Mouse (Mus musculus) heart, embryonic 10.5 days (tissue): Measurements from ENCODE around the gene Rai14. TPM values are rescaled to one million over a fixed set of nuclear protein-coding genes. Genes with fewer than 3 reads are reported as not detected.

Experiments used
- DNase-seq: peaks from one replicate; pipeline ENCODE4 v3.0.0-alpha.2; 2017; ENCODE audit warnings: low spot score
- H3K27ac ChIP-seq: fragments of 300-500 bp; sonication (generic); 2 replicates; pipeline ENCODE4 v1.5.1; 2016; ENCODE audit warnings: mild to moderate bottlenecking
- H3K27me3 ChIP-seq: fragments of 300-500 bp; sonication (generic); 2 replicates; pipeline ENCODE4 v1.6.1; 2016; ENCODE audit warnings: mild to moderate bottlenecking; ENCODE audit not compliant: poor library complexity, insufficient read depth, severe bottlenecking
- H3K36me3 ChIP-seq: fragments of 300-500 bp; sonication (generic); 2 replicates; pipeline ENCODE4 v1.6.1; 2016; ENCODE audit warnings: mild to moderate bottlenecking, moderate library complexity
- H3K4me1 ChIP-seq: fragments of 300-500 bp; sonication (generic); 2 replicates; pipeline ENCODE4 v1.6.1; 2016; ENCODE audit warnings: mild to moderate bottlenecking
- H3K4me3 ChIP-seq: fragments of 300-500 bp; sonication (generic); 2 replicates; pipeline ENCODE4 v1.5.1; 2016; ENCODE audit warnings: mild to moderate bottlenecking, moderate library complexity
- H3K9me3 ChIP-seq: fragments of 300-500 bp; sonication (generic); 2 replicates; pipeline ENCODE4 v1.6.1; 2016; ENCODE audit warnings: mild to moderate bottlenecking, moderate library complexity
- WGBS: fragments of 180-500 bp; shearing (Covaris S2); methylation state at CpG from one replicate; pipeline ENCODE4 v1.1.7; 2016; 5-methylcytosine and 5-hydroxymethylcytosine counted together
- polyA plus RNA-seq: library from polyadenylated mRNA; unstranded; fragments of >200 nt; fragmentation: Nextera tagmentation; extraction: Ambion mirVana; gene quantifications from 2 replicates; pipeline ENCODE4 v1.2.1, GENCODE M21; 2016

Gene Rai14
- polyA plus RNA-seq, 1 experiment from 2014 or later: 34.4 TPM

DNA sequence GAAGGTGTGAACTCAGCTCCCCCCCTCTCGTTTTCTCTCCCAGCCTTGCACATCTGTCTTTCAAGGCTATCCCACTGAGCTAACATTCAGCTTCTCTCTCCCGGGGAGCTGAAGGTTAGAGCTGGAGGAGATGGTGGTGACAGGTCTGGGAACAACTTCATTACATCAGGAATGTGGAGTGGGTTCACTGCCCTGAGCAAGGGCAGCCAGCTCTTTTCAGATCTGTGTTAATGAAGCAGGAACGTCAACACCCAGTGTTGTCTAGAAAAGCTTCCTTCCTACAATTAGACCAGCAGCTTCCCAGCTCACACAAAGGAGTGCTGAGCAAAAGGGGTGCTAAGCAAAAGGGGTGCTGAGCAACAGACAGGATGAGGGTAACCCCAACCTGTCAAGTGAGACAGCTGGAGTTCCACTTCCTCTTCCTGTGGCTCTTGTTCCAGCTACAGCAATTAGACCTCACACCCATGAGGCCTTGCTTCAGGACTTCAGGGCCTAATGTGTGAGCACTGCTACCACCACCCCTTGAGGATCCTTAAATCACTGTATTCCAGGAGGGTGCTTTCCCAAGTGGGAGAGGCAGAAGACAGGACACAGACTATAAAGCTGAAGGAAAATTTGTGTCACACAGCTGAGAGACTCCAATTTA lies 52.3 kb downstream of the Rai14 start:
- Histone ChIP-seq H3K4me3 (no peak overlapping the region), H3K9me3 (no peaks in the 10 kb centered on the region), H3K4me1 (peaks cover 18% of the 10 kb centered on the region), H3K27ac (0 out of 2 replicates have a peak overlapping the region, but pooled peaks have one; percentile 10), H3K36me3 (no peaks in the 10 kb centered on the region), H3K27me3 (peaks cover 28% of the 10 kb centered on the region; the same call in 1 of the 2 replicates)
- 21% methylated on average over 3 of the region's 3 CpGs for WGBS
- DNase-seq: no peak

DNA sequence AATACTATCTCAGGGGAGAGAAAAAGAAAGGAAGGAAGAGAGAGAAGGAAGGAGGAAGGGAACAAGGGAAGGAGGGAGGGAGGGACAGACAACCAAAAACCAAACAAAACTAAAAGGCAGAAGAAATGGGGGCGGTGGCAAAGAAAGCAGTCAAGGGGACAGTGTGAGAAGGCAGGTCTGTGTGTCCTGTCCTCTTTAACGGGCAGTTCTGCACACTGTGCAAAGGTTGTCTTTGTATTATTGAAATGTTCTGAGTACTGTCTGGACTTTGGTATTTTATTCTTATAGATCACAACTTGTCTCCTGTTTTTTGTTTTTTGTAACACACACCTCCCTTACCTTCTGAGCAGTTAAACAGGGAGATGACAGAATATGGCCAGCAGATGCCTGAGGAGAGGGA lies 55.6 kb downstream of the Rai14 start:
- Histone ChIP-seq H3K27me3 (peaks cover 22% of the 10 kb centered on the region; the same call in 1 of the 2 replicates), H3K4me3 (no peak overlapping the region), H3K9me3 (no peaks in the 10 kb centered on the region), H3K36me3 (no peaks in the 10 kb centered on the region), H3K4me1 (peaks cover 11% of the 10 kb centered on the region), H3K27ac (no peak overlapping the region)
- 77% methylated on average over 2 of the region's 2 CpGs for WGBS
- DNase-seq: no peak

DNA sequence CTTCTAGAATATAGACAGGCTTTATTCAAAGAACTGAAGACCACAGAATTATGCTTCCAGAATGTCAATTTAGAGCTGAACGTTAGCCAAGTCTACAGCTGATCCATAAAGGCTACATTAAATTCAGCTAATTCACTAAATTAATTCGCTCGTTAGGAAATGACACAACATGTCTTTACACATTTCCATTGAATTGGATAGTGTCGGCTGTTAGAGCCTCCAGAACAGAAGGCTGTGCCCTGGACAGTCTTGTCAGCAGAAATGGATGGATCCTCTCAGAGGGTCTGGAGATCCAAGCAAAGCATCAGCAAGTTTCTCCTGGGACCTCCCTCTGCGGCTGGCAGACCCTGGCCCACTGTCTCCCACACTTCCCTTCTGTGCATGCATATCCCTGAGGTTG lies 58.3 kb downstream of the Rai14 start:
- DNase-seq: no peak
- no peak overlapping the region for H3K27ac ChIP-seq
- peaks cover 13% of the 10 kb centered on the region; the same call in 1 of the 2 replicates for H3K27me3 ChIP-seq
- 85% methylated on average over 5 of the region's 5 CpGs for WGBS
- no peak overlapping the region for H3K4me3 ChIP-seq
- H3K4me1 ChIP-seq: no peaks in the 10 kb centered on the region
- H3K9me3 ChIP-seq: no peaks in the 10 kb centered on the region
- H3K36me3 ChIP-seq: no peaks in the 10 kb centered on the region

DNA sequence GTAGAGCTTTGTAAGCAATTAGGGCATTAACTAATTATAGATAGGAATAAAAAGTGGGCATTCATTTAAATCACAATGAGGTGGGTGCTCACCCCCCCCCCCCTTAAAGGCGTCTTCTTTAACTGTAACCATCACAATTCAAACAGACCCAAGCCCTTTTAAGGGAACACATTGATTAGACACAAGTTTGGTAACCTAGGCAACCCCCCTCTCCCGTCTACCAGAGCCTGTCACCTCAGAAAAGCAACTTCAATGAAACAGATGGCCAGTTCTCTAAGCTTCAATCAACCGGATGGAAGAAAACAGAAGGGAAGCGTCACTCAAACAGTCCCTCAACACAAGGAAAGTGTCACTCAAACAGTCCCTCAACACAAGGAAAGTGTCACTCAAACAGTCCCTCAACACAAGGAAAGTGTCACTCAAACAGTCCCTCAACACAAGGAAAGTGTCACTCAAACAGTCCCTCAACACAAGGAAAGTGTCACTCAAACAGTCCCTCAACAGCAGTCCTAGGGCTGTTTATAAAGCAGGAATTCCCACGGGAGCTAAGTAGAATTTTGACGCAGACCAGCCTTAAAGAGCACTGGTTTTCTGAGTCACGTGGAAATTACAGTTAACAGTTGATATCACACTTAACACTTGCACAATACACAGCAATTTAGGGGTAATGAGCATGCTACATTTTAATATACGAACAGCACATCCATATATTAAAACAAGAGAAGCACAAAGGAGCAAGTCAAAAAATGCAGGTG lies 59.1 kb downstream of the Rai14 start:
- Histone ChIP-seq H3K27ac (no peak overlapping the region), H3K4me3 (no peak overlapping the region), H3K4me1 (no peaks in the 10 kb centered on the region), H3K27me3 (peaks cover 6% of the 10 kb centered on the region; the same call in 1 of the 2 replicates), H3K36me3 (no peaks in the 10 kb centered on the region), H3K9me3 (no peaks in the 10 kb centered on the region)
- 39% methylated on average over 8 of the region's 8 CpGs for WGBS
- no peak for DNase-seq

DNA sequence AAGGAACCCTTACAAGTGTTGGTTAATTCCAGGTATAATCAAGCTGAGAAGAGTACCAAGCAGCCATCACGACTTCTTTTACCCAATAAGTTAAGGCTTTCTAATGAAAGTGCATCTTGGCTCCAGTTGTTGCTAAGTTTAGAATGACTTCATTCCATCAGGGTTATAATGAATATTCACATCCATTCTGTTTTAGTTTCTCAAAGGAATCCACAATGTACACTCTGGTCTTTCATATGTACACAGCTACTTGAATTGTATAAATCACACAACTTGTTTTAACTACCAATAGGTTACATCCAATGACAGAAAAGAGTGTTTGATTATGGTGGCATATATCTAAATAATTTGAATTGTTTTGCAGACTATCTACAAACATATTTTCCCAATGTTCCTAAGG lies 59.7 kb downstream of the Rai14 start:
- 0 out of 2 replicates have a peak, but pooled peaks cover 3% of the 10 kb centered on the region for H3K4me1 ChIP-seq
- H3K4me3 ChIP-seq: no peak overlapping the region
- H3K36me3 ChIP-seq: no peaks in the 10 kb centered on the region
- no peak overlapping the region for H3K27ac ChIP-seq
- H3K27me3 ChIP-seq: peaks cover 6% of the 10 kb centered on the region; the same call in 1 of the 2 replicates
- H3K9me3 ChIP-seq: no peaks in the 10 kb centered on the region
- no peak for DNase-seq
- WGBS: 82% methylated on average over 1 of the region's 1 CpGs

DNA sequence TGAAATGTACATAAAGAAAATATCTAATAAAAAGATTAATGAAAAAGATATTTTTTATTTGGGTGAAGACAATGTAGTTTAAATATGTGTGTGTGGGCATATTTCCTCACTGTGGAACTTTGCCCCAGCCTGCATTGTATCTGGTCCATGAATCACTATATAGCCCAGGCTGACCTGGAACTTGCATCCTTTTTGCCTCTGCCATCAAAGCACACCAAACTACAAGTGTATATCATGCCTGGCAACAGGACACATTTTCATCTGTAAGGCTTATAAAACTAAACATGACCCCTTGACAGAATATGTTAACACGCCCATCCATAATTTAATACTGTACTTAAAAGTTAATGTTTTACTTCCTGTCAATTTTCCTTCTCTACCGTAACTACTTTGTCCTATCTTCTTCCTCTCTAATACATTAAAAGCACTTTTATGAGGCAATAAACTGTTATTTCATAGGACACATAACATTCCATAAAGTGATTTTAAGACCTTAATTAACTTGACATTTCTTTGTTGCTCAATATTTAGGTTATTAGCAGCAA lies 61.4 kb downstream of the Rai14 start:
- Histone ChIP-seq H3K27ac (no peak overlapping the region), H3K4me3 (no peak overlapping the region), H3K27me3 (peaks cover 8% of the 10 kb centered on the region; the same call in 1 of the 2 replicates), H3K4me1 (peaks cover 13% of the 10 kb centered on the region), H3K36me3 (no peaks in the 10 kb centered on the region), H3K9me3 (no peaks in the 10 kb centered on the region)
- DNase-seq: no peak
- WGBS: 85% methylated on average over 2 of the region's 2 CpGs

DNA sequence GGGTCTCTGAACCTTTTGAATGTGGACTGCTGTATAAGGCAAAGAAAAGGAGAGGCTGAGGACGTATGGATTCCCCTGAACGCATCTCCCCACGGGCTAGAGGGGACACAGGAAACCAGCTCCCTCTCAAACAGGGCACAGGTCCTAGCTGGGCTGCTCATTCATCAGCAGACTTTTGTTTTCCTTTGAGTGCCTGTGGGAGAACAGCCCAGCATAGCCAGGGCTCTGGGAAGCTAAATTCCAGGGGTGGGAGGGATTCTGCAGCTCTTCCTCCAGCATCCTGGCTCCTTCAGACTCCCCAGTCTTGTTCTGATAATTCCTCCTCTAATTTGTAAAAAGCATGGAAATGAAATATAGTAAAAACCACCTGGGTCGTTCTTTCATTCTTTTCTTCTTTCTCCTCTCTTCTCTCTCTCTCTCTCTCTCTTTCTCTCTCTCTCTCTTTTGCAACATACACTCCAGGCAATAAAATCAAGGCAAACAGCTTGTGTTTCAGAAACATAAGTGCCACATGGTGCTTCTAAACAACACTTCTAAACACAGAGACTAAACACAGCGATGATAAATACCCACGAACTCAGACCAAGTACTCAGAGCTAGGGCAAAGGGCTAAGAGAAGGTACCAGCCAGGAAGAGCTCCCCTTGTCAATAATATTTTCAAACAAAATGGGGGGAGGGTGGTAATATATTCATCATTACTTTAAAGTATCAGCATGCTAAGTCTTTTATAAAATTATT lies 65.9 kb downstream of the Rai14 start:
- 16% methylated on average over 6 of the region's 6 CpGs for WGBS
- H3K27ac ChIP-seq: peak overlapping the region; percentile 73
- H3K9me3 ChIP-seq: no peaks in the 10 kb centered on the region
- H3K36me3 ChIP-seq: no peaks in the 10 kb centered on the region
- H3K4me1 ChIP-seq: peaks cover 19% of the 10 kb centered on the region
- DNase-seq: no peak
- H3K27me3 ChIP-seq: 0 out of 2 replicates have a peak, but pooled peaks cover 6% of the 10 kb centered on the region
- H3K4me3 ChIP-seq: no peak overlapping the region

DNA sequence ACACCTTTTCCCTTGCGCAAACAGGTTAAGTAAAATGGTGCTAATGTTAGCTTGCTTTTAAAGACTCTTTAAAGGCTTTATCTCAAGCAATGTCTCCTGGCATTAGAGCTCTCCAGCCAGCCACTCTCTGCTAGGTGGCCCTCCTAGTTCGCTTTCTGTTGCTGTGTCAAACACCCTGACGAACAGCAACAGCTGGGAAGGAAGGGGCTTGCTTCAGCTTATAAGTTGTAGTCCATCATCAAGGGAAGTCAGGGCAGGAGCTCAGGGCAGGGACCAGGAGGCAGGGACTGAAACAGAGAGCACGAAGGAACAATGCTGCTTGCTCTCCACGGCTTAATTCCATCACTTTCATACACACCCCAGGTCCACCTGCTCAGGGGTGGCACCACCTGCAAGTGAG lies 68.1 kb downstream of the Rai14 start:
- Histone ChIP-seq H3K36me3 (no peaks in the 10 kb centered on the region), H3K4me3 (no peak overlapping the region), H3K27ac (no peak overlapping the region), H3K27me3 (0 out of 2 replicates have a peak, but pooled peaks cover 6% of the 10 kb centered on the region), H3K9me3 (no peaks in the 10 kb centered on the region), H3K4me1 (peaks cover 19% of the 10 kb centered on the region)
- no peak for DNase-seq
- WGBS: 77% methylated on average over 5 of the region's 5 CpGs

DNA sequence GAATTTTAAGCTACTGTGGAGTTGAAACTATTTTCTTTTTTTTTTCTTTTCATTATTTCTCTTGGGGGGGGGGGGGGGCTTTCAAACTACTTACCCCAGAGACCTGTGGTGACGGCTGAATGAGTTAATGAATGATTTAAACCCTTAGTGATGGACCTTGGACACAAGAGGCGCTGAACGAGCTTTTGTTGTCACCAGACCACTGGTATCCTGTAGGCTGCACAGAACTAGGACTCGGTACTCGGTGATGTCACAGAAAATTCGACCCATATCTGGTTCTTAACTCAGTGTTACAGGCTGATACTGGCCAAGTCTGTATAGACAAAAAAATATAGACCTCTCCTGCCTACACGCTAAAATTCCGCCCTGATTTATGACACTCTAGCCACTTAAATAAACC lies 69.3 kb downstream of the Rai14 start:
- DNase-seq: no peak
- Histone ChIP-seq H3K27ac (no peak overlapping the region), H3K4me3 (no peak overlapping the region), H3K4me1 (peaks cover 19% of the 10 kb centered on the region), H3K36me3 (no peaks in the 10 kb centered on the region), H3K9me3 (no peaks in the 10 kb centered on the region), H3K27me3 (0 out of 2 replicates have a peak, but pooled peaks cover 6% of the 10 kb centered on the region)
- WGBS: 71% methylated on average over 8 of the region's 8 CpGs

DNA sequence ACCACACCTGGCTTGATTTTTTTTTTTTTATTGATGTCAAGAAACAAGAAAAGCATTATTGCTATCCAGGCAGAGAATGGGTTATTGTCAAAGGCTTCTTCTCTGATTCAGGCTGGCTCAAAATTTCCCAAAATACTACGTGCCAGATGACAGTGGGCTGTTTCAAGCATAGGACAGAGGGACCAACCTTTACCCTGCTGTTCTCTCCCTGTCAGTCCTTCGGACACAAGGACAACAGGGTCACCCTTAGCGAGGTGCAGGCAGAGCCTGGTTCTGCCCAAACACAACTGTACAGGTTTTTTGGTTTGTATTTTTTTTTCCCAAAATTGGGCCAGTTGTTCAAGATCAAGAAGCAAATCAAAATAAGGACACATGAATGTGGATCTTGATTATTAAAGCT lies 70.6 kb downstream of the Rai14 start:
- Histone ChIP-seq H3K36me3 (no peaks in the 10 kb centered on the region), H3K27ac (no peak overlapping the region), H3K9me3 (no peaks in the 10 kb centered on the region), H3K4me1 (peaks cover 13% of the 10 kb centered on the region), H3K4me3 (no peak overlapping the region), H3K27me3 (no peaks in the 10 kb centered on the region)
- DNase-seq: no peak
- 87% methylated on average over 3 of the region's 3 CpGs for WGBS

DNA sequence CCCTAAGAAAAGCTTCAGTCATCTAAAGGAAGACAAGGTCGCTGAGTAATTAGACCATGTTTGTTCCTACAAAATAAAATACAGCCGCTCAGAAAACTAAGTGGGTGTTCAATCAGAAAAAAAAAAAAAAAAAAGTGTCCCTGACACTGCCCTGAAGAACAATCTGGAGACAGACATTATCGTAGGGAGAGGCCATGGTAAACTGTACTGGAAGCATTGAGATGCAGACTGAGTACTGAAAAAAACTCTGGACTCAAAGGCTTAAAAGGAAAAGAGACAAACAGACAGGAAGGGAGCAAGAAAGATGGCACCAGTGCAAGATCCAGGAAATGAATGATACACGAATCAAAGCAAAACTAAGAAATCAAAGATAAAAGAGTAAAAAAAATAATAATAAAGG lies 71.2 kb downstream of the Rai14 start:
- H3K4me3 ChIP-seq: no peak overlapping the region
- DNase-seq: no peak
- no peak overlapping the region for H3K27ac ChIP-seq
- WGBS: 72% methylated on average over 4 of the region's 4 CpGs
- H3K4me1 ChIP-seq: peaks cover 8% of the 10 kb centered on the region
- no peaks in the 10 kb centered on the region for H3K36me3 ChIP-seq
- no peaks in the 10 kb centered on the region for H3K27me3 ChIP-seq
- H3K9me3 ChIP-seq: no peaks in the 10 kb centered on the region

DNA sequence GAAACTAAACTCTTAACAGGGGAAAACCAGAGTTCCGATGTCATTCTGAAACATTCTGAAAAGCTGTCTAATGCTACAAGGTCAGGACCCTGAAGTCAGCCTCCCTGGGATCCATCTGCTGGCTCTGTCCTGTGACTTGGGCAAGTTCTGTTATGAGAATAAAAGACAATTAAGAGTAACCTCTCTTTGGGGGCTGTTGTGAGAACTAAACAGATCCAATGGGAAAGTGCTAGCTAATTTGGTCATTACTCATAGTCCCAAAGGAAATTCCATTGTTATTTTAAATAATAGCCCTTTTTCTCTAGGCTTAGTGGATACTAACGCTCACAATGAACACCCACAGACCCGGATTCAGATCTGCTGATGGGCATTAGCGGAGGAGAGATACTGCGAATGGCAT lies 72.0 kb downstream of the Rai14 start:
- no peaks in the 10 kb centered on the region for H3K9me3 ChIP-seq
- WGBS: 71% methylated on average over 5 of the region's 5 CpGs
- H3K4me1 ChIP-seq: peaks cover under 1% of the 10 kb centered on the region; the same call in 1 of the 2 replicates

More for the DNA sequence above, 72.0 kb downstream of the Rai14 start:
- Histone ChIP-seq H3K4me3 (no peak overlapping the region), H3K27me3 (no peaks in the 10 kb centered on the region), H3K36me3 (no peaks in the 10 kb centered on the region), H3K27ac (no peak overlapping the region)
- DNase-seq: no peak
